Mouse (Mus musculus) heart, adult 2 months (tissue): ENCODE results near the gene Itga7.

Experiments
- CTCF ChIP-seq: fragments of 200-600 bp; IDR thresholded peaks from 2 replicates; pipeline ENCODE4 v1.8.1; 2022; ENCODE audit warnings: antibody characterized with exemption, mild to moderate bottlenecking, moderate library complexity
- EP300 ChIP-seq: fragments of 200-500 bp; IDR thresholded peaks from 2 replicates; pipeline ENCODE4 v1.6.1; 2011; ENCODE audit warnings: low read depth, low read length, control low read depth; ENCODE audit not compliant: insufficient read depth
- POLR2A ChIP-seq: fragments of 200-500 bp; IDR thresholded peaks from 2 replicates; pipeline ENCODE4 v1.6.1; 2011; ENCODE audit warnings: mild to moderate bottlenecking, low read depth, low read length, control low read depth; ENCODE audit not compliant: insufficient read depth

GRCm38 (mm10) chr10:128919966-128920365, 13.7 kb upstream of the Itga7 start:
- TF ChIP-seq POLR2A (no peak), CTCF (no peak), EP300 (no peak)
